Mouse (Mus musculus) liver, embryonic 16.5 days (tissue): ENCODE data around the gene Cdk8. TPM values are rescaled to one million over a fixed set of nuclear protein-coding genes. Genes with fewer than 3 reads are reported as not detected.

Experiments
- ATAC-seq: fragments of 200-750 bp; cut with Nextera tagmentation; 2 replicates; pipeline ENCODE4 v1.8.0; 2017; ENCODE audit warnings: low read depth, mild to moderate bottlenecking, moderate number of reproducible peaks, moderate library complexity
- H3K27ac ChIP-seq: fragments of 300-500 bp; sonication (generic); 2 replicates; pipeline ENCODE4 v1.5.1; 2014; ENCODE audit warnings: mild to moderate bottlenecking, low read length
- H3K27me3 ChIP-seq: fragments of 300-500 bp; sonication (generic); 2 replicates; pipeline ENCODE4 v1.6.1; 2014; ENCODE audit warnings: low read depth, low read length, mixed read lengths; ENCODE audit not compliant: control insufficient read depth, insufficient read depth
- H3K36me3 ChIP-seq: fragments of 300-500 bp; sonication (generic); 2 replicates; pipeline ENCODE4 v1.6.1; 2014; ENCODE audit warnings: mild to moderate bottlenecking; ENCODE audit not compliant: control insufficient read depth, insufficient read depth
- H3K4me1 ChIP-seq: fragments of 300-500 bp; sonication (generic); 2 replicates; pipeline ENCODE4 v1.6.1; 2014; ENCODE audit warnings: low read depth, low read length, mixed read lengths; ENCODE audit not compliant: control insufficient read depth
- H3K4me2 ChIP-seq: fragments of 300-500 bp; sonication (generic); 2 replicates; pipeline ENCODE4 v1.6.1; 2014; ENCODE audit warnings: low read depth, low read length, mixed read lengths
- H3K4me3 ChIP-seq: fragments of 300-500 bp; sonication (generic); 2 replicates; pipeline ENCODE4 v1.5.1; 2014; ENCODE audit warnings: low read depth, mild to moderate bottlenecking, low read length
- H3K9ac ChIP-seq: fragments of 300-500 bp; sonication (generic); 2 replicates; pipeline ENCODE4 v1.6.1; 2014; ENCODE audit warnings: low read depth, low read length
- H3K9me3 ChIP-seq: fragments of 300-500 bp; sonication (generic); replicated peaks from 2 replicates; pipeline ENCODE4 v1.6.1; 2016; ENCODE audit warnings: low read length; ENCODE audit not compliant: control insufficient read depth
- WGBS: fragments of 180-500 bp; shearing (Covaris S2); extraction: QIAGEN DNeasy Blood & Tissue Kit; methylation state at CpG from one replicate; pipeline ENCODE4 v1.1.7; 2014; ENCODE audit not compliant: insufficient replicate concordance; 5-methylcytosine and 5-hydroxymethylcytosine counted together
- polyA plus RNA-seq: library from polyadenylated mRNA; unstranded; fragments of >200 nt; fragmentation: Nextera tagmentation; extraction: Ambion mirVana; gene quantifications from 2 replicates; pipeline ENCODE4 v1.2.1, GENCODE M21; 2015

Cdk8 gene
- polyA plus RNA-seq, 1 experiment from 2014 or later = 11.5 TPM

DNA sequence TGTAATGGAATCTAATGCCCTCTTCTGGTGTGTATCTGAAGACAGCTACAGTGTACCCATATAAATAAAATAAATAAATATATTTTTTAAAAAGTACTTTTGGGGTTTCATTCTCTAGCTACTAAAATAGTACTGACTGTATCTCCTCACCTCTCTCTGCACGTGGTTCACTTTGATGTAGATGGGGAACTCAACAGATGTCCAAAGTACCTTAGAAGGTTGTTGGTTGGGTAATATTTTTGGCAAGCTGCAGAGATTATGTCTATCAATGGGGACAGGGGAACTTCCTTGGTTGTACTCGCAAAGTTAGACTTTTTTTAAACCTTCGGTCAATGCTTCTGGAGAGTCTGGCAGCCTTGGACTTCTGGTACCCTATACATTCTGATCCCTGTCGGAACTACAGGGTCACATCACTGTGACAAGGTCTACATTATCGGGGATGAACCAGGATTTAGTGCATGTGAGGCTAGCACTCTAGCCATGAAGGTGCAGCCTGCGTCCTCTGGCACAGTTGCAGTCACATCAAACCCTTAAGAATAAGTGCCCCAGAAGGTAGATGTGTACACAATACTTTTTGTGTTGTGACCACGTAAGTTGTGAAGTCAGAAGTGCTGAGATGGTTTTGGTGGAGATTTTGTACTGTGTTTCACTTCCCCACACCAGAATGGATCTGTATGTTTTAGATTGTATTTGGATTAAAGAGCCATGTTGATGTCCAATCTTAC is 14.8 kb downstream of the Cdk8 start:
- peaks cover 78% of the 10 kb centered on the region for H3K4me1 ChIP-seq
- no peak for ATAC-seq
- H3K27me3 ChIP-seq = no peaks in the 10 kb centered on the region
- H3K36me3 ChIP-seq = no peaks in the 10 kb centered on the region
- no peak overlapping the region for H3K4me2 ChIP-seq
- H3K9me3 ChIP-seq = no peaks in the 10 kb centered on the region
- H3K27ac ChIP-seq = peak overlapping the region; percentile 55
- 78% methylated on average over 7 of the region's 7 CpGs for WGBS
- no peak overlapping the region for H3K4me3 ChIP-seq
- no peak overlapping the region for H3K9ac ChIP-seq

DNA sequence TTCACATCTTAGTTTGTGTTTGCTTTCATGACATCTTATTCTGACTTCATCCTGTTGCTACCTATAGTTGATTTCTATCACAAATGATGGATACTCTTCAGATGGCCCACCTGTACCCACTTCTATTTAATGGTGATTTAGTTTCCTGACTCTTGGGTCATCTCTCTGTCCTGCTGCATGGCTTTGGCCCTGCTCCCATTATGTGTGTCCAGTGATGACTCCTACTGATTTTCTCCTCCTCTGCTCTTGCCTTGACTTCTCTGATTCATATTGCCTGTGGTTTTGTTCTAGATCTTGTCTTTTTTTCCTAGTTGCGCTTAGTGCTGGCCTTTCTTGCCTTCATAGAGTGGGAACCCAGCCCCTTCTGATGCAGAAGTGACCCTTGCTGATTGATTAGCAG is 15.4 kb downstream of the Cdk8 start:
- Histone ChIP-seq H3K36me3 (no peaks in the 10 kb centered on the region), H3K9me3 (no peaks in the 10 kb centered on the region), H3K4me2 (no peak overlapping the region), H3K4me1 (peaks cover 80% of the 10 kb centered on the region), H3K4me3 (no peak overlapping the region), H3K9ac (no peak overlapping the region), H3K27me3 (no peaks in the 10 kb centered on the region), H3K27ac (no peak overlapping the region)
- ATAC-seq = no peak
- 86% methylated on average over 1 of the region's 1 CpGs for WGBS

- H3K27me3 ChIP-seq = no peaks in the 10 kb centered on the region
- no peak overlapping the region for H3K4me2 ChIP-seq
- H3K4me3 ChIP-seq = no peak overlapping the region
- no peaks in the 10 kb centered on the region for H3K36me3 ChIP-seq
- H3K9me3 ChIP-seq = no peaks in the 10 kb centered on the region
- peak overlapping the region; percentile 73 for H3K27ac ChIP-seq
- H3K9ac ChIP-seq = no peak overlapping the region; the same call in 1 of the 2 replicates
- H3K4me1 ChIP-seq = peaks cover 84% of the 10 kb centered on the region
- ATAC-seq = no peak
- 53% methylated on average over 5 of the region's 5 CpGs for WGBS
Measured at GRCm38 (mm10) chr5:146247709-146248108, 16.7 kb downstream of the Cdk8 start.

- no peak overlapping the region for H3K9ac ChIP-seq
- peaks cover 75% of the 10 kb centered on the region for H3K4me1 ChIP-seq
- peak overlapping the region; percentile 60; the same call in 1 of the 2 replicates for H3K27ac ChIP-seq
- WGBS = 69% methylated on average over 10 of the region's 10 CpGs
- no peaks in the 10 kb centered on the region for H3K36me3 ChIP-seq
- no peak overlapping the region for H3K4me3 ChIP-seq
- no peaks in the 10 kb centered on the region for H3K9me3 ChIP-seq
- no peak for ATAC-seq
- peak overlapping the region; percentile 21 for H3K4me2 ChIP-seq
- H3K27me3 ChIP-seq = no peaks in the 10 kb centered on the region
Measured at GRCm38 (mm10) chr5:146248746-146249145, 17.7 kb downstream of the Cdk8 start.

DNA sequence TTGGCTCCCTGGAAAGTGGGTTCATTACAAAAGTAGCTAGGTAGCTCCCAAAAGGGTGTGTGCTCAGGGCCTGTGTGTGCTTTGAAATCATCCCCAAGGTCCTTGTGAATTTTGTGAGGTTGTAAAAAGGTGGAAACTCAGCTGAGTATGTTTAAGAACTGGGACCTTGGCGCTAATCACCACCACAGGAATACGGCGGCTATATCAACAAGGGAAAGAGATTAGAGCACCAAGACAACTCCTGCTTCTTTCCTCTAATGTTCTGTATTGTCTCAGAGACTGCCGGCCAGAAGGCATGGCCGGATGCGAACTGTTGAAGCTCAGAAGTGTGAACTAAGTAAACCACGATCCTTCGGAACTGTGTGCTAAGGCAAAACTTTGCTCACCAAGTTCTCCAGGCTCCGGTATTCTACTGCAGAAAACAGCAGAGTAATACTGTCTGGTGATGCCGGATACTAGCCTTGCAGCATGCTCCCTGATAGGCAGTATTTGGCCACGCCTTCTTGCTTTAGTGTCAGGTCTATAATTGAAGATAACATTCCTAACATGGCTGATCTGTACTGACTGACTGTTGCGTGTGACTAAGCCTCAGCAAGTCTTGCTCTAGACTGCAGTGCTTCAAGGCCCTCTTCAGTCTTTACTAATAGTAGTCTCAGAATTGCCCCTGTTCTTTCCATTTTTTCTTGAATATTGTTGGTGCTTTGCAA is 19.5 kb downstream of the Cdk8 start:
- Histone ChIP-seq H3K4me1 (peaks cover 59% of the 10 kb centered on the region), H3K4me2 (peak overlapping the region; percentile 57), H3K9ac (peak overlapping the region; percentile 57)

DNA sequence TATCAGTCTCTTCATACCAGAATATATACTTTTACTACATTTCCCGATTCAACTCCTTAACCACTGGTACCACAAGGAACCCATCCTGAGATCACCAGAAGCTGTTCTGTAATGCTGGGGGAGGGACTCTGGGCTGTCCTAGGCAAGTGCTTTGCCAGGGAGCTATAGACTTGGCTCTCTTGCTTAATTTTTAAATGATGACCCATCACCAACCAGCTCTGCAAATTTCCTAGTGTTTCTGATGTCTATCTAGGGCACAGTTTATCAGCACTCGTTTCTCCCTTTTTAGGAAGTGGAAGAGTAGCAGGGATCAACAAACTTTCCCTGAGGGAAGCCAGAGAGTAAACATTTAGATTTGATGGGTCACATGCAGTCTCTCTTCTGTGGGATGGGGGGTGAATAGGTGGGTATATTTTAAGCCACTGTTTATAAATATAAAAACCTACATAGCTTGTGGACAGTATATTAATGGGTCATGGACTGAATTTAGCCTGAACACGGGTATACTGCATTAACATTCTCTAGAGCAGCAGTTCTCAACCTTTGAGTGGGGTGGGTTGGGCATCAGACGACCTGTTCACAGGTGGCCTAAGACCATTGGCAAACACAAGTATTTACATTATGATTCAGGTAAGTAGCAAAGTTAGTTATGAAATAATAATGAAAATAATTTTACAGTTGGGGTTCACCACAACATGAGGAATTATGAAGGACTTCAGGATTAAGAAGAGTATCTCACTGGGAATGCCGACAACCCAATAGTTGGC is 20.8 kb downstream of the Cdk8 start:
- no peak for ATAC-seq
- H3K27ac ChIP-seq = peak overlapping the region; percentile 93; the same call in 1 of the 2 replicates
- no peaks in the 10 kb centered on the region for H3K9me3 ChIP-seq
- H3K9ac ChIP-seq = no peak overlapping the region
- H3K27me3 ChIP-seq = no peaks in the 10 kb centered on the region
- 68% methylated on average over 5 of the region's 5 CpGs for WGBS
- H3K4me1 ChIP-seq = peaks cover 46% of the 10 kb centered on the region
- no peak overlapping the region for H3K4me2 ChIP-seq
- no peaks in the 10 kb centered on the region for H3K36me3 ChIP-seq
- H3K4me3 ChIP-seq = no peak overlapping the region

More for the DNA sequence above, 19.5 kb downstream of the Cdk8 start:
- H3K36me3 ChIP-seq = no peaks in the 10 kb centered on the region
- WGBS = 35% methylated on average over 12 of the region's 12 CpGs
- no peaks in the 10 kb centered on the region for H3K27me3 ChIP-seq
- no peaks in the 10 kb centered on the region for H3K9me3 ChIP-seq
- peak overlapping the region; percentile 39 for H3K4me3 ChIP-seq
- ATAC-seq = peak; percentile 98
- H3K27ac ChIP-seq = peak overlapping the region; percentile 93

GRCm38 (mm10) chr5:146253644-146254043 is 22.6 kb downstream of the Cdk8 start:
- WGBS = 83% methylated on average over 5 of the region's 5 CpGs
- H3K27me3 ChIP-seq = no peaks in the 10 kb centered on the region
- H3K9ac ChIP-seq = no peak overlapping the region
- no peak for ATAC-seq
- H3K27ac ChIP-seq = no peak overlapping the region
- no peaks in the 10 kb centered on the region for H3K36me3 ChIP-seq
- no peak overlapping the region for H3K4me2 ChIP-seq
- no peak overlapping the region for H3K4me3 ChIP-seq
- H3K4me1 ChIP-seq = peaks cover 35% of the 10 kb centered on the region
- H3K9me3 ChIP-seq = no peaks in the 10 kb centered on the region

DNA sequence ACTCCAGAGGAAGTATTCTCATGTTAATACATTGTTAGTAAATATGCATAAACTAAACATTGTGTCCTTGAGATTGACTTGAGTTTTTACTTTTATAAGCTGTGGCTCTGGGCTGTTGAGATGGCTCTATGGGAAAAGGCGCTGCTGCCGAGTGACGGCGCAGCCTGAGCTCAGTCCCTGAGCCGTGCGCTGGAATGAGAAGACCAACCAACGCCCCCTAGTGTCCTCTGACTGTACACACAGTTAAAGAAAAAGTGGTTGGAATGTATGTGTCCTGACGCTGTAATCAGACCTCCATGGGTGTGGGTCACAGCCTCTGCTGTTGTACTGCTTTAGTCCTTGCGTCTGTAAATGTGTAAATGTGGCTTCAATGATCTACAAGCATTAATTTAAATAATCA is 29.0 kb downstream of the Cdk8 start:
- Histone ChIP-seq H3K4me2 (no peak overlapping the region), H3K27ac (no peak overlapping the region), H3K4me1 (peaks cover 3% of the 10 kb centered on the region; the same call in 1 of the 2 replicates), H3K4me3 (no peak overlapping the region), H3K9me3 (no peaks in the 10 kb centered on the region), H3K27me3 (no peaks in the 10 kb centered on the region), H3K36me3 (no peaks in the 10 kb centered on the region; the same call in 1 of the 2 replicates), H3K9ac (no peak overlapping the region)
- WGBS = 64% methylated on average over 9 of the region's 9 CpGs
- no peak for ATAC-seq
